Mouse (Mus musculus) adrenal gland, adult 2 months (tissue): Measurements from ENCODE around the gene Ghrhr. TPM values are rescaled to one million over a fixed set of nuclear protein-coding genes. Genes with fewer than 3 reads are reported as not detected.

Experiments
- polyA plus RNA-seq: library from polyadenylated mRNA; depleted of rRNA; stranded (reverse); fragments of >200 nt; gene quantifications from 2 replicates; pipeline ENCODE4 v1.2.3, GENCODE M21; 2012; rRNA removed
- total RNA-seq, 2 experiments: library from RNA; stranded (reverse); gene quantifications; 2 replicates each; pipeline ENCODE4 v1.2.3; 2021

Ghrhr gene
- total and polyA plus RNA-seq, 3 experiments: not detected

Other genes with a start within 250 kb of the Ghrhr start
- gene Crhr2, start 243.3 kb upstream of the Ghrhr start, total RNA-seq: not detected
- gene Crhr2, start 243.3 kb upstream of the Ghrhr start, polyA plus RNA-seq: 0.22 and 0.23 TPM in 2 replicates
- 10 to 100 TPM in 1 of 2 experiments, 1 to 10 TPM in 1; 8.9 to 28.9 TPM for gene Inmt, start 201.3 kb upstream of the Ghrhr start, total RNA-seq
- gene Inmt, start 201.3 kb upstream of the Ghrhr start, polyA plus RNA-seq: 3.3 and 3.8 TPM in 2 replicates
- gene Mindy4, start 172.9 kb upstream of the Ghrhr start, total RNA-seq: 1 to 10 TPM; 2.9 to 5.6 TPM
- 5.5 and 5.9 TPM in 2 replicates for gene Mindy4, start 172.9 kb upstream of the Ghrhr start, polyA plus RNA-seq
- gene Aqp1, start 39.9 kb upstream of the Ghrhr start, total RNA-seq: 10 to 100 TPM; 35.1 to 85.4 TPM
- gene Aqp1, start 39.9 kb upstream of the Ghrhr start, polyA plus RNA-seq: 135 and 204 TPM in 2 replicates
- 10 to 100 TPM; 24.4 to 40.6 TPM for gene Adcyap1r1, start 75.7 kb downstream of the Ghrhr start, total RNA-seq
- gene Adcyap1r1, start 75.7 kb downstream of the Ghrhr start, polyA plus RNA-seq: 25.6 and 25.9 TPM in 2 replicates